Mouse (Mus musculus) cerebellum, postnatal 25 days (tissue): ENCODE results near the gene Foxo1.
A peak's percentile ranks its signal among the peaks of the same experiment; 100 is the strongest.

ENCODE experiments used
- DNase-seq, 2 experiments: peaks; one replicate each; pipeline ENCODE4 v3.0.0; 2021; ENCODE audit warnings: mixed read lengths in 2 of 2

The Foxo1 gene

GRCm38 (mm10) chr3:52320516-52321270, 52.6 kb downstream of the Foxo1 start:
- no peak for DNase-seq

GRCm38 (mm10) chr3:52322401-52323385, 54.6 kb downstream of the Foxo1 start:
- DNase-seq: peak in 1 of 2 experiments; percentile 18

GRCm38 (mm10) chr3:52325006-52325405, 56.9 kb downstream of the Foxo1 start:
- no peak for DNase-seq

- no peak for DNase-seq
Observed at GRCm38 (mm10) chr3:52326687-52327086, 58.6 kb downstream of the Foxo1 start.

- DNase-seq: no peak
Observed at GRCm38 (mm10) chr3:52327146-52327545, 59.0 kb downstream of the Foxo1 start.

GRCm38 (mm10) chr3:52331709-52332108, 63.6 kb downstream of the Foxo1 start:
- no peak for DNase-seq

GRCm38 (mm10) chr3:52338761-52339160, 70.6 kb downstream of the Foxo1 start:
- DNase-seq: no peak

GRCm38 (mm10) chr3:52340336-52341034, 72.3 kb downstream of the Foxo1 start:
- no peak for DNase-seq

- DNase-seq: peak in 1 of 2 experiments; percentile 20
Observed at GRCm38 (mm10) chr3:52342226-52342625, 74.1 kb downstream of the Foxo1 start.

- peak; percentile 74 to 84 for DNase-seq
Observed at GRCm38 (mm10) chr3:52342801-52343200, 74.7 kb downstream of the Foxo1 start.

GRCm38 (mm10) chr3:52343270-52344070, 75.3 kb downstream of the Foxo1 start:
- peak; percentile 17 to 38 for DNase-seq

GRCm38 (mm10) chr3:52345881-52346280, 77.7 kb downstream of the Foxo1 start:
- no peak for DNase-seq

- DNase-seq: no peak
Observed at GRCm38 (mm10) chr3:52346986-52347710, 79.0 kb downstream of the Foxo1 start.

GRCm38 (mm10) chr3:52347980-52348622, 80.0 kb downstream of the Foxo1 start:
- no peak for DNase-seq

- DNase-seq: no peak
Observed at GRCm38 (mm10) chr3:52350636-52351035, 82.5 kb downstream of the Foxo1 start.

- no peak for DNase-seq
Observed at GRCm38 (mm10) chr3:52351901-52352300, 83.8 kb downstream of the Foxo1 start.

GRCm38 (mm10) chr3:52354203-52354602, 86.1 kb downstream of the Foxo1 start:
- no peak for DNase-seq

GRCm38 (mm10) chr3:52357265-52357953, 89.3 kb downstream of the Foxo1 start:
- no peak for DNase-seq

- DNase-seq: no peak
Observed at GRCm38 (mm10) chr3:52364576-52364975, 96.4 kb downstream of the Foxo1 start.

- no peak for DNase-seq
Observed at GRCm38 (mm10) chr3:52369204-52369603, 101.1 kb downstream of the Foxo1 start.
